Comparison of ENCODE assay signal across 19 mouse cellular contexts in the genomic region with DNA sequence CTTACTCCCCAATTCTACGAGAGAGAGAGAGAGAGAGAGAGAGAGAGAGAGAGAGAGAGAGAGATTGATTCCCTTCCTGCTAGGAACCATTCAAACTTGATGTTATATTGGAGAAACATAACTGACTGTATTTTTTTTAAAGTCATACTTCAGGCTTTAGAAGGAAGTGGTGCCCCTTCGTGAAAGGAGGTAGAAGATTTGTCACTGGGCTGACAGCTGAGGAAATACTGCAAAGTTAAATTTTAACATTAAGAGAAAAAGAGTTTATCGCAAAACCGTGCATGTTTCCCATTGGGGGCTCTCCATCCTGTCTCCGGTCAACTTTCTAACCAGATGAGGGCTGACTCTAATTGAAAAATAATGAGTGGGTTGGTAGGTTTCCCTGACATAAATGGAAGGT.
DNase-seq lines count a peak whose midpoint lies in the region; ATAC-seq and TF ChIP-seq lines count a peak whose summit lies in the region.
"Had no signal": no experiment of that assay in that cellular context is flagged by ENCODE, and none has a peak within 500 bp of the region (broad histone marks: within the 10 kb centered on the region; RNA-seq: fewer than 3 reads in every experiment).

No protein-coding gene starts in this region.

- ATAC-seq in stomach, embryonic 15.5 days (ENCODE audit: insufficient read depth, low FRiP score, low read depth), result no peak; the same call in 1 of the 2 replicates
- no peak for ATAC-seq in stomach, postnatal 0 days (ENCODE audit: low FRiP score, low TSS enrichment)
- peak; percentile 73 to 86 for ATAC-seq in hematopoietic stem cell, adult 5-6 weeks (replicated peaks in 1 of 2; ENCODE audit: insufficient read depth in 1 of 2, low FRiP score in 2 of 2, low TSS enrichment in 1 of 2, low read depth in 1 of 2, poor library complexity in 2 of 2, severe bottlenecking in 2 of 2)
- ATAC-seq in stomach, embryonic 16.5 days (ENCODE audit: insufficient read depth, low FRiP score), result peak; percentile 13; the same call in 1 of the 2 replicates
- ATAC-seq: forebrain, embryonic 13.5 days; forebrain, embryonic 15.5 days; forebrain, postnatal 0 days had no signal

- H3K4me3 ChIP-seq in stomach, embryonic 15.5 days (replicated peaks), result no peak overlapping the region
- no peak overlapping the region for H3K4me3 ChIP-seq in stomach, postnatal 0 days (ENCODE audit: low read depth, low read length)
- no peak overlapping the region for H3K4me3 ChIP-seq in stomach, embryonic 16.5 days (replicated peaks; ENCODE audit: low read length)
- H3K4me3 ChIP-seq: embryonic facial prominence, embryonic 10.5 days; embryonic facial prominence, embryonic 12.5 days; forebrain, embryonic 13.5 days; forebrain, embryonic 15.5 days had no signal

- TF ChIP-seq CTCF in stomach, postnatal 0 days (IDR thresholded peaks at IDR 0.05; ENCODE audit: low read depth), result no peak

- H3K4me1 ChIP-seq in stomach, embryonic 15.5 days, result 0 out of 2 replicates have a peak, but pooled peaks cover 4% of the 10 kb centered on the region
- no peaks in the 10 kb centered on the region for H3K4me1 ChIP-seq in stomach, postnatal 0 days (replicated peaks; ENCODE audit: control insufficient read depth, insufficient read depth)
- H3K4me1 ChIP-seq in stomach, embryonic 16.5 days (ENCODE audit: control insufficient read depth, insufficient read depth, low read length), result peaks cover 3% of the 10 kb centered on the region; the same call in 1 of the 2 replicates
- H3K4me1 ChIP-seq: embryonic facial prominence, embryonic 12.5 days; forebrain, embryonic 13.5 days; forebrain, embryonic 15.5 days had no signal

- TF ChIP-seq EP300 in stomach, postnatal 0 days (optimal IDR thresholded peaks at IDR 0.05), result no peak

- no peak overlapping the region for H3K9ac ChIP-seq in stomach, embryonic 15.5 days
- H3K9ac ChIP-seq in stomach, postnatal 0 days (ENCODE audit: low read length), result no peak overlapping the region
- H3K9ac ChIP-seq in stomach, embryonic 16.5 days (ENCODE audit: low read length), result no peak overlapping the region
- H3K9ac ChIP-seq: embryonic facial prominence, embryonic 12.5 days; forebrain, embryonic 13.5 days; forebrain, embryonic 15.5 days; forebrain, postnatal 0 days had no signal

- WGBS in stomach, embryonic 15.5 days, result 34% methylated on average over 5 of the region's 5 CpGs
- WGBS in stomach, postnatal 0 days, result 41% methylated on average over 5 of the region's 5 CpGs
- WGBS in stomach, embryonic 16.5 days, result 41% methylated on average over 5 of the region's 5 CpGs

- no peaks in the 10 kb centered on the region for H3K9me3 ChIP-seq in stomach, embryonic 15.5 days
- no peaks in the 10 kb centered on the region for H3K9me3 ChIP-seq in stomach, postnatal 0 days (ENCODE audit: control insufficient read depth, low read length)
- no peaks in the 10 kb centered on the region for H3K9me3 ChIP-seq in stomach, embryonic 16.5 days (replicated peaks; ENCODE audit: control insufficient read depth, low read length)
- H3K9me3 ChIP-seq: embryonic facial prominence, embryonic 10.5 days; embryonic facial prominence, embryonic 12.5 days; forebrain, embryonic 13.5 days; forebrain, embryonic 15.5 days had no signal

- no peak overlapping the region for H3K4me2 ChIP-seq in stomach, embryonic 15.5 days
- no peak overlapping the region for H3K4me2 ChIP-seq in stomach, postnatal 0 days (replicated peaks; ENCODE audit: low read depth)
- H3K4me2 ChIP-seq in stomach, embryonic 16.5 days (ENCODE audit: low read depth, low read length), result no peak overlapping the region
- H3K4me2 ChIP-seq: embryonic facial prominence, embryonic 12.5 days; forebrain, embryonic 13.5 days; forebrain, embryonic 15.5 days had no signal

- peak overlapping the region; percentile 26; the same call in 1 of the 2 replicates for H3K27ac ChIP-seq in stomach, embryonic 15.5 days
- no peak overlapping the region for H3K27ac ChIP-seq in stomach, postnatal 0 days (replicated peaks)
- H3K27ac ChIP-seq in stomach, embryonic 16.5 days (ENCODE audit: low read length), result no peak overlapping the region
- H3K27ac ChIP-seq: embryonic facial prominence, embryonic 10.5 days; embryonic facial prominence, embryonic 12.5 days; forebrain, embryonic 13.5 days; forebrain, embryonic 15.5 days had no signal

- no peaks in the 10 kb centered on the region for H3K27me3 ChIP-seq in stomach, embryonic 15.5 days (replicated peaks)
- no peaks in the 10 kb centered on the region for H3K27me3 ChIP-seq in stomach, postnatal 0 days (ENCODE audit: control insufficient read depth, insufficient read depth, low read length)
- H3K27me3 ChIP-seq in stomach, embryonic 16.5 days (ENCODE audit: control insufficient read depth, insufficient read depth, low read length), result no peaks in the 10 kb centered on the region
- H3K27me3 ChIP-seq: embryonic facial prominence, embryonic 12.5 days; forebrain, embryonic 13.5 days; forebrain, embryonic 15.5 days had no signal

- DNase-seq in stomach, postnatal 0 days (ENCODE audit: low spot score), result no peak
- DNase-seq in ovary, adult 18-20 months (ENCODE audit: low spot score), result no peak
- no peak for DNase-seq in cerebellum, adult 8-10 months
- DNase-seq: adrenal gland, adult 2 months; adrenal gland, postnatal 10 days; adrenal gland, postnatal 25 days; cerebellum, adult 11 months; cerebellum, adult 18-20 months; cerebellum, adult 9-10 months; cerebellum, postnatal 10 days; cerebellum, postnatal 25 days; forebrain, postnatal 0 days had no signal

- no peaks in the 10 kb centered on the region for H3K36me3 ChIP-seq in stomach, embryonic 15.5 days
- H3K36me3 ChIP-seq in stomach, postnatal 0 days (ENCODE audit: control insufficient read depth, insufficient read depth, low read length), result no peaks in the 10 kb centered on the region
- H3K36me3 ChIP-seq in stomach, embryonic 16.5 days (ENCODE audit: control insufficient read depth, insufficient read depth, low read length), result no peaks in the 10 kb centered on the region
- H3K36me3 ChIP-seq: embryonic facial prominence, embryonic 10.5 days; embryonic facial prominence, embryonic 12.5 days; forebrain, embryonic 15.5 days had no signal

Comparison
In these comparisons a context has a peak if more than half of its experiments do, and no peak if none do; other contexts are left out.
1. ATAC-seq: peak in hematopoietic stem cell, adult 5-6 weeks (2 of 2) and stomach, embryonic 16.5 days (single experiment); none in stomach, embryonic 15.5 days (single experiment) and stomach, postnatal 0 days (single experiment).